Mouse (Mus musculus) testis, adult 2 months (tissue): ENCODE measurements around the gene Tmem37. TPM values are rescaled to one million over a fixed set of nuclear protein-coding genes. Genes with fewer than 3 reads are reported as not detected.

ENCODE experiments used
- H3K27ac ChIP-seq: fragments of 200-500 bp; 2 replicates; pipeline ENCODE4 v1.5.1; 2012; ENCODE audit warnings: low read depth, low read length; ENCODE audit not compliant: control insufficient read depth, insufficient read depth
- H3K27me3 ChIP-seq: fragments of 200-500 bp; 2 replicates; pipeline ENCODE4 v1.6.1; 2012; ENCODE audit warnings: mild to moderate bottlenecking, low read length, moderate library complexity; ENCODE audit not compliant: control insufficient read depth, insufficient read depth
- H3K36me3 ChIP-seq: fragments of 200-500 bp; 2 replicates; pipeline ENCODE4 v1.6.1; 2012; ENCODE audit warnings: mild to moderate bottlenecking, low read length; ENCODE audit not compliant: control insufficient read depth, insufficient read depth
- H3K4me1 ChIP-seq: fragments of 200-500 bp; 2 replicates; pipeline ENCODE4 v1.6.1; 2012; ENCODE audit warnings: low read length; ENCODE audit not compliant: control insufficient read depth, insufficient read depth
- H3K4me3 ChIP-seq: fragments of 200-500 bp; 2 replicates; pipeline ENCODE4 v1.5.1; 2012; ENCODE audit warnings: low read depth, mild to moderate bottlenecking, low read length, moderate library complexity, mixed read lengths; ENCODE audit not compliant: control insufficient read depth
- CTCF ChIP-seq: fragments of 200-500 bp; IDR thresholded peaks from 2 replicates; pipeline ENCODE4 v1.5.1; 2012; ENCODE audit warnings: low read depth, mild to moderate bottlenecking, inconsistent platforms, low read length, moderate library complexity; ENCODE audit not compliant: control insufficient read depth, insufficient read depth, insufficient replicate concordance
- POLR2A ChIP-seq: fragments of 200-500 bp; IDR thresholded peaks from 2 replicates; pipeline ENCODE4 v1.6.1; 2012; ENCODE audit warnings: low read depth, mild to moderate bottlenecking, inconsistent platforms, low read length, moderate library complexity; ENCODE audit not compliant: control insufficient read depth
- polyA plus RNA-seq: library from polyadenylated mRNA; depleted of rRNA; stranded (reverse); fragments of >200 nt; gene quantifications from 2 replicates; pipeline ENCODE4 v1.2.3, GENCODE M21; 2012

Gene Tmem37
- polyA plus RNA-seq, 1 experiment, result 21.3 TPM

GRCm38 (mm10) chr1:120035456-120036034 lies 38.3 kb downstream of the Tmem37 start:
- no peaks in the 10 kb centered on the region for H3K36me3 ChIP-seq
- TF ChIP-seq CTCF (no peak), POLR2A (no peak)
- H3K4me3 ChIP-seq, result no peak overlapping the region
- no peaks in the 10 kb centered on the region for H3K4me1 ChIP-seq
- H3K27me3 ChIP-seq, result no peaks in the 10 kb centered on the region
- H3K27ac ChIP-seq, result no peak overlapping the region

- TF ChIP-seq CTCF (no peak), POLR2A (no peak)
- Histone ChIP-seq H3K4me1 (peaks cover 3% of the 10 kb centered on the region), H3K4me3 (no peak overlapping the region), H3K36me3 (no peaks in the 10 kb centered on the region), H3K27ac (no peak overlapping the region), H3K27me3 (no peaks in the 10 kb centered on the region)
Measured at GRCm38 (mm10) chr1:120034793-120035192, 39.1 kb downstream of the Tmem37 start.

- TF ChIP-seq CTCF (no peak), POLR2A (no peak)
- peak overlapping the region; percentile 27; the same call in 1 of the 2 replicates for H3K27ac ChIP-seq
Measured at GRCm38 (mm10) chr1:120033469-120033854, 40.4 kb downstream of the Tmem37 start.

GRCm38 (mm10) chr1:120032804-120033468 lies 40.9 kb downstream of the Tmem37 start:
- no peaks in the 10 kb centered on the region for H3K36me3 ChIP-seq
- peak overlapping the region; percentile 27; the same call in 1 of the 2 replicates for H3K27ac ChIP-seq
- TF ChIP-seq CTCF (peak; percentile 80; the same call in 1 of the 2 replicates), POLR2A (no peak)
- H3K4me1 ChIP-seq, result peaks cover 3% of the 10 kb centered on the region
- no peaks in the 10 kb centered on the region for H3K27me3 ChIP-seq
- H3K4me3 ChIP-seq, result no peak overlapping the region

More at GRCm38 (mm10) chr1:120033469-120033854, 40.4 kb downstream of the Tmem37 start:
- Histone ChIP-seq H3K4me3 (no peak overlapping the region), H3K27me3 (no peaks in the 10 kb centered on the region), H3K36me3 (no peaks in the 10 kb centered on the region), H3K4me1 (peaks cover 3% of the 10 kb centered on the region)

- H3K27ac ChIP-seq, result no peak overlapping the region
- H3K27me3 ChIP-seq, result no peaks in the 10 kb centered on the region
Measured at GRCm38 (mm10) chr1:120030474-120030873, 43.4 kb downstream of the Tmem37 start.

GRCm38 (mm10) chr1:120027693-120028092 lies 46.2 kb downstream of the Tmem37 start:
- Histone ChIP-seq H3K4me1 (peaks cover 3% of the 10 kb centered on the region), H3K27ac (no peak overlapping the region), H3K4me3 (peak overlapping the region; percentile 2), H3K36me3 (no peaks in the 10 kb centered on the region), H3K27me3 (no peaks in the 10 kb centered on the region)
- TF ChIP-seq CTCF, result no peak
- TF ChIP-seq POLR2A, result no peak

More at GRCm38 (mm10) chr1:120030474-120030873, 43.4 kb downstream of the Tmem37 start:
- Histone ChIP-seq H3K4me3 (no peak overlapping the region), H3K4me1 (peaks cover 3% of the 10 kb centered on the region), H3K36me3 (no peaks in the 10 kb centered on the region)
- TF ChIP-seq POLR2A, result no peak
- no peak for TF ChIP-seq CTCF

GRCm38 (mm10) chr1:120025050-120025439 lies 48.8 kb downstream of the Tmem37 start:
- Histone ChIP-seq H3K4me1 (no peaks in the 10 kb centered on the region; the same call in none of the 2 replicates), H3K27ac (no peak overlapping the region), H3K4me3 (no peak overlapping the region), H3K27me3 (no peaks in the 10 kb centered on the region), H3K36me3 (no peaks in the 10 kb centered on the region)
- TF ChIP-seq CTCF, result no peak
- TF ChIP-seq POLR2A, result no peak
